8 mouse cellular contexts compared by ENCODE assay signal in genomic region chr1:52816910-52817812, GRCm38 (mm10). TPM values are rescaled to one million over a fixed set of nuclear protein-coding genes. Genes with fewer than 3 reads are reported as not detected.
DNase-seq lines count a peak whose midpoint lies in the region; ATAC-seq lines count a peak whose summit lies in the region.

Gene Inpp1 (minus strand): TSS chr1:52817688.

- intact Hi-C loops in left cerebral cortex, postnatal 36 days (cut with DNase I) = no loop called here

- H3K27me3 ChIP-seq in intestine, embryonic 14.5 days (replicated peaks; ENCODE audit: control insufficient read depth, insufficient read depth, low read length) = no peaks in the 10 kb centered on the region
- H3K27me3 ChIP-seq in midbrain, embryonic 10.5 days (ENCODE audit: low read depth, poor library complexity, severe bottlenecking) = no peaks in the 10 kb centered on the region

- DNase-seq in adrenal gland, adult 2 months = peak; percentile 95
- DNase-seq in embryo, embryonic 11 days = peak; percentile 83
- peak; percentile 84 for DNase-seq in gastrocnemius, postnatal 25 days
- peak; percentile 83 for DNase-seq in intestine, embryonic 14.5 days (ENCODE audit: low spot score)
- peak; percentile 76 to 79 for DNase-seq in left cerebral cortex, postnatal 36 days (ENCODE audit: low spot score in 2 of 2)
- peak; percentile 64 for DNase-seq in midbrain, embryonic 10.5 days (ENCODE audit: low spot score)
- peak; percentile 45 to 51 for DNase-seq in right cerebral cortex, postnatal 36 days (ENCODE audit: low spot score in 2 of 2)
- DNase-seq in urinary bladder, postnatal 4 days (ENCODE audit: low spot score in 2 of 2) = peak; percentile 68 to 81

- ATAC-seq in intestine, embryonic 14.5 days (replicated peaks; ENCODE audit: low FRiP score, low TSS enrichment, low read depth) = peak; percentile 86

- no peaks in the 10 kb centered on the region for H3K36me3 ChIP-seq in intestine, embryonic 14.5 days (ENCODE audit: control insufficient read depth, insufficient read depth, low read length)
- H3K36me3 ChIP-seq in midbrain, embryonic 10.5 days = no peaks in the 10 kb centered on the region

- H3K4me2 ChIP-seq in intestine, embryonic 14.5 days (ENCODE audit: low read length) = peak within 1 kb of the TSS; percentile 64

- H3K27ac ChIP-seq in intestine, embryonic 14.5 days (ENCODE audit: low read depth) = peak within 1 kb of the TSS; percentile 44
- H3K27ac ChIP-seq in midbrain, embryonic 10.5 days (replicated peaks) = peak within 1 kb of the TSS; percentile 88

- peak within 1 kb of the TSS; percentile 56 for H3K4me3 ChIP-seq in intestine, embryonic 14.5 days (ENCODE audit: low read depth, low read length)
- H3K4me3 ChIP-seq in midbrain, embryonic 10.5 days = peak within 1 kb of the TSS; percentile 72

- WGBS in intestine, embryonic 14.5 days = 1% methylated on average over 57 of the region's 59 CpGs
- WGBS in midbrain, embryonic 10.5 days = 2% methylated on average over 59 of the region's 59 CpGs

- peaks cover 4% of the 10 kb centered on the region; the same call in 1 of the 2 replicates for H3K4me1 ChIP-seq in intestine, embryonic 14.5 days (replicated peaks; ENCODE audit: control insufficient read depth, insufficient read depth, low read length)
- H3K4me1 ChIP-seq in midbrain, embryonic 10.5 days = peaks cover 18% of the 10 kb centered on the region

- no peaks in the 10 kb centered on the region for H3K9me3 ChIP-seq in intestine, embryonic 14.5 days (ENCODE audit: control insufficient read depth, low read length)
- H3K9me3 ChIP-seq in midbrain, embryonic 10.5 days (replicated peaks) = no peaks in the 10 kb centered on the region

- peak within 1 kb of the TSS; percentile 73 for H3K9ac ChIP-seq in intestine, embryonic 14.5 days (ENCODE audit: low read length)

RNA-seq across cellular contexts. Expression of gene Inpp1, which starts in this region (rescaled TPM):
- total RNA-seq in adrenal gland, adult 2 months (2021) = 10 to 100 TPM; 20.9 to 21.4 TPM
- polyA plus RNA-seq in adrenal gland, adult 2 months (2012; rRNA removed) = 4.3 TPM in 2 replicates
- total RNA-seq in gastrocnemius, postnatal 25 days (2021) = 1 to 10 TPM; 5.3 to 9.5 TPM
- 7.6 and 11.0 TPM in 2 replicates for polyA plus RNA-seq in intestine, embryonic 14.5 days (2014; fragmentation: Nextera tagmentation; extraction: Ambion mirVana)
- total RNA-seq in left cerebral cortex, postnatal 36 days (2021) = 10 to 100 TPM; 34.9 to 37.3 TPM
- 12.0 and 12.9 TPM in 2 replicates for polyA plus RNA-seq in midbrain, embryonic 10.5 days (2016; fragmentation: Nextera tagmentation; extraction: Ambion mirVana)

Comparison
In these comparisons a context has a peak if more than half of its experiments do, and no peak if none do; other contexts are left out.
1. Peak in every context shown above with its lines: DNase-seq, ATAC-seq, H3K4me3 ChIP-seq and H3K27ac ChIP-seq.